Mouse (Mus musculus) cerebellum, adult 9-10 months (tissue): ENCODE measurements around the gene Tk2.
"Not testable (repeated sequence)": the region's sequence is repeated elsewhere in the genome, so short reads cannot be mapped to it uniquely, and the experiment has no call there.

Experiments used
- DNase-seq: peaks from one replicate; pipeline ENCODE4 v3.0.0; 2022

Gene Tk2

DNA sequence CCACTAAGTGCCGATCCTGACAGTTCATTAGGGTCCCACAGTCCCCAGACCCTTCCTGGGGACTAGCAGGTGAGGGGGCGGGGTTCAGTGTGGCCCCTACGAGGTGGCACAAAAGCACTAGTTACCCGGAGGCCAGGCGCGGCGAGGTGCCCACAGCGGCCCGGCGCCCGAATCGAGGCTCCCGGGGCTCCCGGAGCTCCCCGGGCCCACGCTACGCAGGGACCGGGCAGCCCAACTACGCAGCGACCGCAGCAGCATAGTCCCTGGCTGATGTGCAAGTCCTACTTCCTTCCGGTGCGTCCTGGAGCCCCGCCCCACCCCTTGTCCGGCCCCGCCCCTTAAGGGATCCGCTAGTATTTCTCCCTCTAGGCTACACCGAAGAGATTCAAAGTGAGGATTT, at the start of gene Tk2:
Gene Tk2 (minus strand): TSS at position 283 of the 400 bp plus-strand sequence.
- peak; percentile 58 for DNase-seq

DNA sequence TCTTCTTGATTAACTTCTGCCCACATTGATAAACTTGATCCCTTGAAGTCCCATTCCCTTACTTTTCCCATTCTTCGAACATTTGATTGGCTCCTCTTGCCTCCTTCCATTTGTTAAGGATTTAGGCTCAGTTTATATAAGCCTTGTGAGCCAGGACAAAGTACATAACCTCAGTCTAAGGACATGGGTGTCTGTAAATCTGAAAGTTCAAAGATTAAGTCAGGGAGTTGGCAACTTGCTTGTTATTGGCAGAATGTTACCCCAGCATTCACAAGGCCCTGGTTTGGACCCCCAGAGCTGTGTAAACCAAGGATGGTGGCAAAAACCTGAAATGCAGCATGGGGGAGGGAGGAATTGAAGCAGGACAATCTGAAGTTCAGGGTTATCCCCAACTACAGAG, 46.0 kb upstream of the Tk2 start:
- DNase-seq: no peak

DNA sequence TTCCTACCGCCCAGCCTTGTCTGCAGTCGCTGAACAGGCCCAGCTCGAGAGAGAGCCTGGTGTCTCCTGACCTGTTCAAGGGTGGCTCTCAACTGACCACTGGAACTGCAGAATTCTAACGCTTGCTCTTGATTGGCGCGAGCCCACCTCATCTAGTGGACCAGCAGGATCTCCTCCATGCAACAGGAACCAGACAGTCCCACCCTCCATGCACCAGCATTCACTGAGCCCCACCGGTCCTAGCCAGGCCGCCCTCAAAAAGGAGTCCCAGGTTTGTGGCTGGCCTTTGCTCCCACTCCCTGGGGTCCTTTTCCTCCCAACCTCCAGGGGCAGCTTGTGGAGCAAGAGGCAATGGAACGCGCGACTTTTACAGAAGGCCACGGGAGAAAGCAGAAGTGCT, 44.7 kb upstream of the Tk2 start, which contains the start of gene Cmtm2a:
Gene Cmtm2a (minus strand): TSS at position 101 of the 400 bp plus-strand sequence.
- DNase-seq: not testable (repeated sequence)

DNA sequence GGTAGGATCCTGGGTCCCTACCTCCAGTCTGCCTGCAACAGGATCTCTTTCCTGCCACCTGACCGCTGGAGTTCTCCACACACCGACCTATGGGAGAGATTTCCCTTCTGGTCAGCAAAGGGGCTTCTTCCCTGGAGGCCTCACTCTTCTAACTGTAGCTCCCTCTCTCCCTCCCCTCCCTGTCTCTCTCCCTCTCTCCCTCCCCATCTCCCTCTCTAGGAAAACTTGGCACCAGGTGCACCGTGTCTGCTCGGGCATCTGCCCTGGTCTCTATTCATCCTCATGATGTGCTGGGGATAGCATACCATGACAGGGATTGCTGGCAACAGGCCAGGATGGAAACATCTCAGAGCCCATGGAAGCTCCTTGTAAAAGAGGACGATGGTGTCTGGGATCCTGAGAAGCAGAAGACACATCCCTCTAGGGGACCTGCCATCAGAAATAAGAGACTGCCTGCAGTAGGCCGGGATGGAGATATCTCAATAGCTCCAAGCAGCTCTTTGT, 20.6 kb upstream of the Tk2 start:
- DNase-seq: no peak

DNA sequence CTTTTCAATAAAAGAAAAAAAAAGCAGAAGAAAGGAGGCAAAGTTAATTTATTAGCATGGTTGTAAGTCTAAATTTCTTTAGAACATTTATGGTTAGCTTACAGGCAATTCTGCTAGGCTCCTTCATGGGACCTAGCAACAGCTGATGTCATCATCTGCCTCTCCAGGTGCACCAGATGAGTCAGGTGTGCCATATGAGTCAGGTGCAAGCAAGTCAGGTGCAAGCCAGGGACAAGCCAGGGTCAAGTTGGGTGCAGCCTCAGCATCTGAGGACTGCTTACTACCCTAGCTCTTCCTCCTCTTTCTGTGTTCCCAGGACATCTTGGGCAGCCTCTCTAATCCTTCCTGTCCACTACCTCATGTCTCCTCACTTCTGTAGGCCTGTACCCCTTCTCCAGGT, 20.0 kb upstream of the Tk2 start:
- no peak for DNase-seq

DNA sequence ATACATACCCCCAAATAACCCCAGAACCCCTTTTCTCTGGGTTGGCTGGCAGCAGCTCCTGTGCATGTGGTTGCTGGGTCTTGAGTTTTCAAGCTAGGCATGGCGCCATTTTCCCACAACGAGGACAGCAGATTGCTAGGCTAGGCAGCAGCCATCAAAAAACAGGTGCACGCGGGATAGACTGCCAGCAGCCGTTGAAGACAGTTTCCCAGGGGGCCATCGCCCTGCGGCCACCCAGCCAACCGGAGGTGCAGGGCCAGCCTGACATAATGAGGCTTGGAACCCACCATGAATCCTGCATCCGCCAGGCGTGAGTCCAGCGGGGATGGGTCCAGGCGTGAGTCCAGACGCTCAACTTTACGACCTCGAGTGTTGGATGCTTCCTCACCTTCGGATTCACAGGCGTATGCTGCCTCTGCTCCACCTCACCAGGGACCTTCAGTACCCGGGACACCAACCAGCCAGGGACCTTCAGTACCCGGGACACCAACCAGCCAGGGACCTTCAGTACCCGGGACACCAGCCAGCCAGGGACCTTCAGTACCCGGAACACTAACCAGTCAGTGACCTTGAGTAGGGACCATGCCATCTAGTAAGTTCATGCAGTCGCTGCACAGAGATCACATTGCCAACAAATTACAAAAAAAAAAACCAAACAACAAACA, 16.0 kb upstream of the Tk2 start:
- DNase-seq: not testable (repeated sequence)

DNA sequence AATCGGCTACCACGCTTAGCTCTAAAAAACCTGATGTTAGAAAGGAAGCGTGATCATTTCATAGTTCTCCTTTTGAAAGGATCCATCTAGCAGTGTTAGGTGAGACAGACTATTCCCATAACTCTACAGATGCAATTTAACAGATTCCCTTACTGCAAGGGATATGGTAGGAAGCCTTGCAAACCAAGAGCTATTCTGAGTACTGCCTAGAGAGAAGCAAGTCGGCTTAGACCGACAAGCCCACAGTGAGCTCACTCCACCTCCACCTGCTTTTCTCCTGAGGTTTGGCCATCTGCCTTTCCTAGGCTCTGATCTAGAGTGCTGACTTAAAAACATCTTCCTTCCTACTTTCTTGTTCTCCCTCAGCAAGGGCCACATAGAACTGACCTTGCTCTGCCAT, 13.4 kb upstream of the Tk2 start:
- not testable (repeated sequence) for DNase-seq

DNA sequence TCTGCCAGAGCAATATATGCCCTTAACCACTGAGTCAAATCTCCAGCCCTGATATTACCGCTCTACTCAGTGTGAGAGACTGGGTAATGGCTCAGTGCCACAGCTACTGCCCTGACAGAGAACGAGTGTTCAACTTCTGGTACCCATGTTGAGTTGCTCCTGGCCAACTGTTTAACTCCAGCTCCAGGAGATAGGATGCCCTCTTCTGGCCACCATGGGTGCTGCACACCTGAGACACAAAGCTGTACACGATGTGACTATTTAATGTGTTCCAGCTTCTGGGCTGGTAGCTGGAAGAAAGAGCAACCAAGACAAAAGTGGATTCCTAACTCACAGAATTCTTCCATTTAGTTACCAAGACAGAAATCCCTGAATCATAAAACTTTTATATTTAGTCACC, 4.7 kb upstream of the Tk2 start:
- DNase-seq: no peak

DNA sequence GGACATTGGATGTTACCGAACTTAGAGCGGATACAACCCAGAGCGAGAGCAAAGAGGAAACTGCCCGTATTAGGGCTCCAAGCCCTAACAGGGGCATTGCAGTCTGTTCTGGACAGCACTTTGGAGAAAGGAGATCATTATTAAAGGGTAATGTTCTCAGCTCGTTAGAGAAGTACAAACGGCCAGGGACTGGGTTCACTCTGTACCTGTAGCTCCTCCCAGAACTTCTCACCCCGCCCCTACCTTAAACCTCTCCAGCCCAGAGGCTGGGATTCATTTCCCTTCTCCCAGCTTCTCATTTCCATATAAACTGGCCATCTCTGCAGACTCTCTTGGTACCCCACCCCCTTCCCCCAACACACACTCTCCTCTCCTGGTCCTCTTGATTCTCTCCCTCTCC, 3.1 kb upstream of the Tk2 start:
- DNase-seq: no peak

DNA sequence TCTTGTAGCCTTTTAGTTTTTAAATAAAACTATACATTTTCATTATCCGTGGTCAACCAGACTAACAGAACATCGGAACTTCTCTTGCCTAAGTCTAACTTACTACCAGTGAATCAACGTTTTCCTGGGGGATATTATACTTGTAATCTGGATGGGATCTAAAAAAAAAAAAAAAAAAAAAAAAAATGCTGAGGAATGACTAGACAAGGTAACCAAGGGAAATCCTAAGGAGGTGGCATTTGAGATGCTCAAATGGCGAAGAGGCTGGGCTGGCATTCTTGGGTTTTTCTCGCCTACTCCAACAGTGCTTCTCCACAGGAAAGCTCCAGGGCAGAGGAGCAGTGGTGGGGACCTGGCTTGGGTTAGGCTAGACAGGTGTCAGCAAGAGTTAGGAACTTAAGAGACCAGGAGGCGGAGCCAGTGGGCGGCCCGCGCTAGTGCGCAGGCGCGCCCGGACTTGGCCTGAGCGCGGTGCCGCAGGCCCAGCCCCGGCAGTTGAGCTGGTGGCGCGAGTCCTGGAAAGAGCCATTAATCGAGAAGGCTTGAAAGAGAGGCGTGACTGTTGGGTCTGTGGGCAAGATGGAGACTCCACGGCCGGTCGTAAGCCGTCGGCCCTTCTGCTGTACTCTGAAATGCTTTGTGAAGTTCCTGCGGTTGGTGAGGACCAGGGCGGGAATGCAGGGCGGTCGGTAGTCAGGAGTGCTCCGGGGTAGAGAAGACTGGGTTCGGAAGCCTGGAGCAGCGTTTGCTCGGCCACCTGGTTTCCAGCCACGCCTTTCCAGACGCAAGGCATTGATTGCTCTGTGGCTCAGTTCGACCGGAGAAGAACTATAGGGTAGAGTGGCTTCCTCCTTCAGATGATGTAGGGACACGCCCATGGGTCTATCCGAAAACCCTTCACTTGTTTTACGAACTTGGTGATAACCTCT, 2.3 kb upstream of the Tk2 start, which contains the start of gene Cklf:
Gene Cklf (plus strand): TSS at position 423 of the 929 bp plus-strand sequence.
- peak; percentile 76 for DNase-seq

DNA sequence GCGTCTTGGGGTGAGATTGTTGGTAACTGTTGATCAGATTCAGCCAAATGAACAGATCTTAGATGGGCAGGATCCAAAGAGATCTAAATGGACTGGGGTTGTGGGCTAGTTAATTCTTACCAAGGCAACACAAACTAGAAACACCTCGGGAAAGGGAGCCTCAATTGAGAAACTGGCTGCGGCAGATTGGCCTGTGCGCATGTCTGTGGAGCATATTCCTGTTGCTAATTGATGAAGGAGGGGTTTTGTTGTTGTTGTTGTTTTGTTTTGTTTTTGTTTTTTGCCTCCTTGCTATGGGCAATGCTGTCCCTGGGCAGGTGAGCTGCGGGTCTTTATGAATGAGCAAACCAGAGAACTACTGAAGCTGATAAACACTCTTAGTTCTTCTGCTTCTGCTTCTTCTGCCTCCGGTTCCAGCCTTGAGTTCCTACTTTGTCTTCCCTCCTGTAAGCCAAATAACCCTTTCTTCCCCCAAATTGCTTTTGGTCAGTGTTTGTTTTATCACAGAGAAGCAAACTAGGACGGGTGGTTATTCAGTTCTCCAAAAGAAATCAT, 1.2 kb upstream of the Tk2 start:
- no peak for DNase-seq

DNA sequence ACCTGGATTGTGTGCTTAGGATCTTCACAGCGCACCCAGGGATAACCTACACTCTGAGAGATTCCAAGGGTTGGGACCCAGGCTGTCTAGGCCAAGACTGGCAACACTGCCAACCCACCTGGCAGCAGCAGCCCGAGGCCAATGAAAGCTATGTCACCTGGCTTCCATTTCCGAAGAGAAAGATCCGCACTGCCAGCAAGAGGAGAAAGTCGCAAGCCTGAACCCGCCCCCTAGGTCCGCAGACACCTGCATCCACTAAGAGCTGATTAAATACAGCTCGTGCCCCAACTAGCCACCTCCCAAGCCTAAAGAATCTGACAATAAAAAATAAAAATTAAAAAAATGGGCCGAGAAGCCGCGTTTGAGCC, 466 bp downstream of the Tk2 start:
- peak; percentile 41 for DNase-seq

DNA sequence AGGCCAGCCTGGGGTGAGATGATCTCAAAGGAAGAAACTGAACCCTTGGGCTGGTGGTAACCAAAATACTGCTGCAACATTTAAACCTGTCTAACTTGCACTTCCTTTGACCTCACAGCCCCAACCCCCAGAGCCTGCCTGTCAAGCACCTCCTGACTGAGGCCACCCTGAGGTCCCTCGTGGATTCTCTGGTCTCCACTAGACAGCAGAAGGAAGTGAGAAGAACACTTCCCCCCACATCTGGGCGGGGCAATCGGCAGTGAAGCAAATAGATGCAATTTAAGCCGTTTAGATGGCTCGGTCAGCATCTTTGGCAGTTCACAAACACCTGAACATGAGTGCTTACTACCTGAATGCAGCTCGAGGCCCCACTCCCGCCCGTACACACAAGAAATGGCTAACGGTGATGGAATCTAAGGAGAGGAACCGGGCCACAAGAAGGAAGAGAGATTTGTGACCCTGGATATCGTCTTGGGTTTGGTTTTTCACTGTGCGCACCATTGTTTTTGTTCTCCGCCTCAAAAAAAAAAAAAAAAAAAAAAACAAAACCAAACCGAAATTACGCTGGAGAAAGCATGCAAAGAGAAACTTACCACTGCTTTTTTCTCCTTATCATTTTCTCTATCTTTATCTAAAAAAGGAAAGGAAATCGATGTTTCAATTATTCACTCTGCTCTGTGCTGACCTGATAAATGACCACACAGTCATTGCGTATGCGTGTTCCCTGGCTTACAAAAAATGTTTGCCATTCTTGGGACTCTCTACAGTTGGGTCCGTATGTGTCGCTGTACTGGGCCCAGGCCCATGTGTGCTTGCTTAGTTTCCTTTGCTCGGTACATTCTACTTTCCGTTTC, 1.1 kb downstream of the Tk2 start:
- no peak for DNase-seq

DNA sequence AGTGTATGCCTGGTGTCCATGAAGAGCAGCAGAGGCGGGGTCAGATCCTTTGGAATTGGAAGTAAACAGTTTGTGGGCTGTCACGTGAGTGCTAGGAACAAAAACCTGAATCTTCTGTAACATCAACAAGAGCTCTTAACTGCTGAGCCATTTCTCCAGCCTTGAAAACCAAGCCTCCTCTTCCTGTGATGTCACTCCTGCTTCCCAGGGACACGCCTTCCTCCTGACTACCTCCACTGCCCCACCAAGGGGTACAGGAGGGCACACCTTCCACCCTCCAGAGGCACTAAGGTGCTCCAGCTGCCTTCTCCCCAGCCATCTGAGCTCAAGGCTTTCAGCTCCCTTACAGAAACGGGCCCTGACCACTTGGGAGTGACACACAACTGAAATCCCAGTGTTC, 1.7 kb downstream of the Tk2 start:
- no peak for DNase-seq

DNA sequence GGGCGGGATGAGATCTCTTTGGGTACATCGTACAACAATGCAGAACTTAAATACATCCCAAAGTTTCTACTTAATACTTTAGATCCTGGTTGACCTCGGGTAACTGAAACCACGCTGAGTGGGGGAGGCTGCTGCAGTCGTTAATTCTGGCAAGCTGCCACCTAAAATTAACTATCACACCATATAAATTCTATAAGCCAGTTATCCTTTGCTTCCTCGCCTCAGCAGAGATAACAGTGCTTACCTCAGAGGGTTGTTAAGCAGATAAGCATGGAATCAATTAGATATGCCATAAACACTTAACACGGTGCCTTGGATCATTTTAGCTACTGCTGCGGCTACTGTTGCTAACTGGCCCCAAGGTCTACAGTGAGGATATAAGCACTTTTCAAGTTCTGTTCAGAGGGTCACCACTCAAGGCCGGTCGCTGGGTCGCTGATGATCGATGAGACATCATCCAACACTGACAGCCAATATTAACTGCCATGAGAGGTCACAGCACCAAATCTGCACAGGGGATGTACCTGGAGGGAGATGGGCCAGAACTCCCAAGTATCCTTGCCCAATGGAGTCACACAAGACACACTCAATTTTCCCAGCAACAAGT, 6.2 kb downstream of the Tk2 start:
- DNase-seq: no peak

DNA sequence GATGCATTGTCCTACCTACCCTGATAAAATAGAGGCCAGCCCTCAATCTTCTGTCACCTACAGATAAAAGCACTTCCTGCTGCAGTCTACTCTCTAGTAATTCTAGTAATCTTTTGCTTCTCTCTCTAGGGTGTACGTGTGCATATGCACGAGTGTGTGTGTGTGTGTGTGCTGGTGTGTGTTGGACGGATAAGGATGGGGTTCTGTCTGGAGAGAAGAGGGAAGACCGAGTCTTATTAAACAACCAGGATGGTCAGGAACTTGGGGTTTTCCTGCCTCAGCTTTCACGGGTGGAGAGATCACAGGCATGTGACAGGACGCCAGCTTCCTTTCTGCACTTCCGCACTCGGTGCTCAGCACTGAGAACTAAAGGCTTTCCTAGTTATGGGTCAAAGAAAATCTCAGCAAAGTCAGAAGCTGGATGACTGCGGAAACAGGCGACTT, 8.9 kb downstream of the Tk2 start:
- DNase-seq: no peak

DNA sequence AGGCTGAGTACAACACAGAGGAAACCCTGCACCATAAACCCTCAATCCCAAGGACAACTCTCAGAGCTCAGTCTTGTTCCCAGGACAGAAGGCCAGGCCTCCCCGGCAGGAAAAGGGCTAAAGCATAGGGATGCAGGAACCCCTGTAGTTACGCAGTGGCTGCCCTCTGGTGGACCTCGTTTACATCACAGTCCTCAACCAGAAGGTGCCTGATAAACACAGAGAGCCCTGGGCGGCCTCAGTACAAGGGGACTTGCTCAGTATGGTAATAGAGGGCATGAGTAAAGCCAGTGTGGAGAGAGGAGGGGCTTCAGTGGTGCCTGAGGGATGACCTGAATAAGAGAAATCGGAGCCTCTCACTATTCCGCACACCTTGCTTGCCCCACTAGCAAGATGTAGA, 13.8 kb downstream of the Tk2 start:
- DNase-seq: no peak

DNA sequence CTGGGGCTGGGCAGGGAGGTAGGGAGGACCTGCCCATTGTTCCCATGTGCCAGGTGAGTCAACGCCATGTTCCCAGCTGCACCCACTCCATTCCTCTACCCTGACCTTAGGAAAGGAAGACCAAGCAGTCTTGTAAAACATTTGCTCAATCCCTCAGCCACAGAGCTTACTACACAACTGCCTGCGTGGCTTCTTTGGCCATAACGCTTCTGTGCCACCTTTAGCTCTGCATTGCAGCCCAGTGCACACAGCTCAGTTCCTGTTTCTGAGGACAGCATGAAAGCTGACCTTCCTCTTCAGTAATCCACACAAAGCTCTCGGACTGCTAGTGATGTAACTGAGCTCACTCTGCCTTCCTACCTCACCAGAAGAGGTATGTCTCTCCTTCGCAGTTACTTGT, 15.4 kb downstream of the Tk2 start:
- DNase-seq: no peak

DNA sequence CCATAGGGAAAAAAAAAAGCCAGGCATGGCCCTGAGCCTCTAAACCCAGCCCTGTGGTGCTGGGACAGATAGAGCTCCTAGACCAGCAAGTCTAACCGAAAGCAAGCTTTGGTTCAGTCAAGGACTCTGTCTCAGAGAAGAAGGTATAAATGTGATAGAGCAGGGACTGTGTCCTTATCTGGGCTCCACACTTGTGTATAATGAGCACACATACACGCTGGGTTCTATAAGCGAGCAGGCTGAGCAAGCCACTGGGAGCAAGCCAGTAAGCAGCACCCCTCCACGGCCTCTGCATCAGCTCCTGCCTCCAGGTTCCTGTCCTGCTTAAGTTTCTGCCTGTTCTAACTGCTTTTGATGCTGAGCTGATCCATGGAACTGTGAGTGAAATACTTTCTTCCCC, 16.3 kb downstream of the Tk2 start:
- DNase-seq: no peak

DNA sequence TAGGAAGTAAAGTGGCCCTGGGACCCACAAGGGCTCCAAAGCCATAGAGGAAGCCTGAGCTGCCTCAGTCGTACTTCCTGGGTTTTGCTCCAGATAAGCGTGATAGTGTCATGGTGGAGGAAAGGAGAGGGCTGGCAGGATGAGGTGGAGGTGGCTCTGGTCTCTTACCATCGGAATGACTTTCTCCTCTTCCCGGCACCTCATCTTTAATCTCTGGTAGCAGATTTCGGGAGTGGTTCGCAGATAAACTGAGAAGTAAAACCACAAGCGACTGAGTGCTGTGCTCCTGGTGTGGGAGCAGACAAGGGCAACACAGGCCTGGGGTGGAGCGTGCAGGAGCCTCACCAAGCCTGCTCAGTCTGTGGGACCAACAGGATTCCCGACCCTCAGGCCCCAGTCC, 18.0 kb downstream of the Tk2 start:
- DNase-seq: no peak

DNA sequence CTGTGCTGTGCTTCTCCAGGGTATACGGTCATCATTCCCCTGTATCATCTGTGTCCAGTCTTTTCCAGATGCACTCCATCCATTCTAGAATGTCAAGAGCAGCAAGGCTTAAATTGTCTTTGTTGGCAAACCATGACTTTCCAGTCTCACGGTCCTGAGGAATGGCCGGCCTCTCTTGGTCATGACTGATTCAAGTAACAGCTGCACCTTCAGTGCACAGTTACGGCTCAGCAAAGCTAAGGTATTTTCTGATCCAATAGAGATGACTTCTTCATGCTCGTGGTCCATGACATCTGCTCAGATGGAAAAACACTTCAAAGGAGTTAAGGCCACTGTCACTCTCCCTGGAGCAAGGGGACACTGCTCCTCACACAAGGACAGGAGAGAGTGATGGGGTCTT, 21.3 kb downstream of the Tk2 start:
- no peak for DNase-seq

DNA sequence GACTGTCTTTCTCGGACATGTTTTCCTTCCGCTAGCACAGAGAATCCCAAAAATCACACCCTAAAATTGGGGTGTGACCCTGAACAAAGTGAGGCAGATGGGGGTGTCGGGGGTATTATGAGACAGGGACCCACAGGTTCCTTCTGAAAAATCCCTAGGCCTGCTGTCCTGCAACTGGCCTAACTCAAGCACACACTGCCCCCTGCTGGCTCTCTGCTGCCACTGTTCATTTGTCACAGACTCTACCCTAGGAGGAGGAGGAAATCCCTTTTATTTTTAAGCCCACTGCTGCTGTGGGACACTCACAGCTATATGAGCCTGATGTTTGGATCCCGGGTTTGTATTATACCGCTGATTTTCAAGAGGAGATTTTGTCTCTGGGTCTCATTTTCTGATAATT, 28.6 kb downstream of the Tk2 start:
- DNase-seq: peak; percentile 52
